Mouse (Mus musculus) heart, embryonic 16.5 days (tissue): Measurements from ENCODE around the gene Urad. TPM values are rescaled to one million over a fixed set of nuclear protein-coding genes. Genes with fewer than 3 reads are reported as not detected.

ENCODE experiments used
- ATAC-seq: fragments of 200-750 bp; cut with Nextera tagmentation; replicated peaks from 2 replicates; pipeline ENCODE4 v1.8.0; 2017; ENCODE audit warnings: moderate number of reproducible peaks; ENCODE audit not compliant: insufficient read depth, low FRiP score; ENCODE audit errors: extremely low read depth
- H3K27ac ChIP-seq: fragments of 300-500 bp; sonication (generic); 2 replicates; pipeline ENCODE4 v1.5.1; 2014; ENCODE audit warnings: mild to moderate bottlenecking, low read length, control low read depth, moderate library complexity
- H3K27me3 ChIP-seq: fragments of 300-500 bp; sonication (generic); 2 replicates; pipeline ENCODE4 v1.6.1; 2014; ENCODE audit warnings: low read length, mixed read lengths; ENCODE audit not compliant: control insufficient read depth, insufficient read depth
- H3K36me3 ChIP-seq: fragments of 300-500 bp; sonication (generic); 2 replicates; pipeline ENCODE4 v1.6.1; 2014; ENCODE audit not compliant: control insufficient read depth, insufficient read depth
- H3K4me1 ChIP-seq: fragments of 300-500 bp; sonication (generic); 2 replicates; pipeline ENCODE4 v1.6.1; 2014; ENCODE audit warnings: low read length, mixed read lengths; ENCODE audit not compliant: control insufficient read depth, insufficient read depth
- H3K4me2 ChIP-seq: fragments of 300-500 bp; sonication (generic); 2 replicates; pipeline ENCODE4 v1.6.1; 2014; ENCODE audit warnings: low read depth, mild to moderate bottlenecking, control low read depth, low read length
- H3K4me3 ChIP-seq: fragments of 300-500 bp; sonication (generic); 2 replicates; pipeline ENCODE4 v1.5.1; 2014; ENCODE audit warnings: mild to moderate bottlenecking, control low read depth, low read length
- H3K9ac ChIP-seq: fragments of 300-500 bp; sonication (generic); 2 replicates; pipeline ENCODE4 v1.6.1; 2014; ENCODE audit warnings: low read length, control low read depth
- H3K9me3 ChIP-seq: fragments of 300-500 bp; sonication (generic); replicated peaks from 2 replicates; pipeline ENCODE4 v1.6.1; 2016; ENCODE audit warnings: low read length; ENCODE audit not compliant: control insufficient read depth
- WGBS: fragments of 180-500 bp; shearing (Covaris S2); extraction: QIAGEN DNeasy Blood & Tissue Kit; methylation state at CpG from one replicate; pipeline ENCODE4 v1.1.7; 2014; 5-methylcytosine and 5-hydroxymethylcytosine counted together
- polyA plus RNA-seq: library from polyadenylated mRNA; unstranded; fragments of >200 nt; fragmentation: Nextera tagmentation; extraction: Ambion mirVana; gene quantifications from 2 replicates; pipeline ENCODE4 v1.2.1, GENCODE M21; 2015

The Urad gene
- not detected in 2 replicates for polyA plus RNA-seq

GRCm38 (mm10) chr5:147322183-147322582, at the start of gene Urad:
Gene Urad (minus strand): TSS chr5:147322440.
- H3K9me3 ChIP-seq = no peaks in the 10 kb centered on the region
- no peak for ATAC-seq
- H3K27ac ChIP-seq = no peak within 1 kb of the TSS
- 69% methylated on average over 8 of the region's 8 CpGs for WGBS
- no peak within 1 kb of the TSS for H3K4me2 ChIP-seq
- H3K4me3 ChIP-seq = no peak within 1 kb of the TSS
- no peaks in the 10 kb centered on the region for H3K36me3 ChIP-seq
- H3K27me3 ChIP-seq = peaks cover 44% of the 10 kb centered on the region
- no peak within 1 kb of the TSS for H3K9ac ChIP-seq
- peaks cover 2% of the 10 kb centered on the region; the same call in 1 of the 2 replicates for H3K4me1 ChIP-seq

- H3K4me2 ChIP-seq = no peak overlapping the region
- H3K9ac ChIP-seq = no peak overlapping the region
- no peak for ATAC-seq
- H3K9me3 ChIP-seq = no peaks in the 10 kb centered on the region
- WGBS = 77% methylated on average over 8 of the region's 8 CpGs
- no peak overlapping the region for H3K27ac ChIP-seq
- no peaks in the 10 kb centered on the region for H3K27me3 ChIP-seq
- H3K4me3 ChIP-seq = no peak overlapping the region
- H3K36me3 ChIP-seq = no peaks in the 10 kb centered on the region
- no peaks in the 10 kb centered on the region for H3K4me1 ChIP-seq
These were observed 48.0 kb upstream of the Urad start for GRCm38 (mm10) chr5:147370276-147370675.

GRCm38 (mm10) chr5:147368221-147368620, 46.0 kb upstream of the Urad start:
- no peak overlapping the region for H3K4me3 ChIP-seq
- ATAC-seq = no peak
- H3K36me3 ChIP-seq = no peaks in the 10 kb centered on the region
- H3K9me3 ChIP-seq = no peaks in the 10 kb centered on the region
- no peak overlapping the region for H3K27ac ChIP-seq
- WGBS = 91% methylated on average over 6 of the region's 6 CpGs
- H3K4me1 ChIP-seq = no peaks in the 10 kb centered on the region
- H3K9ac ChIP-seq = no peak overlapping the region
- H3K4me2 ChIP-seq = no peak overlapping the region
- H3K27me3 ChIP-seq = no peaks in the 10 kb centered on the region

- no peak overlapping the region for H3K27ac ChIP-seq
- ATAC-seq = peak; percentile 43
- no peaks in the 10 kb centered on the region for H3K36me3 ChIP-seq
- no peaks in the 10 kb centered on the region for H3K27me3 ChIP-seq
- 54% methylated on average over 16 of the region's 16 CpGs for WGBS
- H3K9me3 ChIP-seq = no peaks in the 10 kb centered on the region
- no peak overlapping the region for H3K9ac ChIP-seq
- H3K4me2 ChIP-seq = no peak overlapping the region
- no peak overlapping the region for H3K4me3 ChIP-seq
- no peaks in the 10 kb centered on the region for H3K4me1 ChIP-seq
These were observed 43.9 kb upstream of the Urad start for GRCm38 (mm10) chr5:147365995-147366765.

GRCm38 (mm10) chr5:147363054-147363453, 40.8 kb upstream of the Urad start:
- Histone ChIP-seq H3K27ac (no peak overlapping the region), H3K9ac (no peak overlapping the region), H3K4me2 (no peak overlapping the region), H3K4me3 (no peak overlapping the region), H3K9me3 (no peaks in the 10 kb centered on the region), H3K4me1 (no peaks in the 10 kb centered on the region), H3K27me3 (no peaks in the 10 kb centered on the region), H3K36me3 (no peaks in the 10 kb centered on the region)
- no peak for ATAC-seq
- 77% methylated on average over 12 of the region's 12 CpGs for WGBS

- no peak overlapping the region for H3K27ac ChIP-seq
- H3K9me3 ChIP-seq = no peaks in the 10 kb centered on the region
- no peak overlapping the region for H3K9ac ChIP-seq
- H3K27me3 ChIP-seq = no peaks in the 10 kb centered on the region
- ATAC-seq = no peak
- no peak overlapping the region for H3K4me3 ChIP-seq
- WGBS = 78% methylated on average over 11 of the region's 11 CpGs
- H3K4me2 ChIP-seq = no peak overlapping the region
- H3K4me1 ChIP-seq = no peaks in the 10 kb centered on the region
- H3K36me3 ChIP-seq = no peaks in the 10 kb centered on the region
These were observed 36.2 kb upstream of the Urad start for GRCm38 (mm10) chr5:147358481-147358880.

- H3K27me3 ChIP-seq = no peaks in the 10 kb centered on the region
- H3K4me3 ChIP-seq = no peak overlapping the region
- H3K9me3 ChIP-seq = no peaks in the 10 kb centered on the region
- ATAC-seq = no peak
- 44% methylated on average over 3 of the region's 3 CpGs for WGBS
- no peaks in the 10 kb centered on the region for H3K36me3 ChIP-seq
- no peak overlapping the region for H3K9ac ChIP-seq
- H3K4me2 ChIP-seq = no peak overlapping the region
- no peaks in the 10 kb centered on the region for H3K4me1 ChIP-seq
- H3K27ac ChIP-seq = no peak overlapping the region
These were observed 35.3 kb upstream of the Urad start for GRCm38 (mm10) chr5:147357536-147357935.

GRCm38 (mm10) chr5:147356260-147357055, 34.2 kb upstream of the Urad start:
- Histone ChIP-seq H3K36me3 (no peaks in the 10 kb centered on the region), H3K27me3 (no peaks in the 10 kb centered on the region), H3K9ac (no peak overlapping the region), H3K4me3 (no peak overlapping the region), H3K27ac (no peak overlapping the region), H3K9me3 (no peaks in the 10 kb centered on the region), H3K4me1 (no peaks in the 10 kb centered on the region), H3K4me2 (no peak overlapping the region)
- 86% methylated on average over 13 of the region's 13 CpGs for WGBS
- ATAC-seq = no peak

- Histone ChIP-seq H3K9ac (no peak overlapping the region), H3K9me3 (no peaks in the 10 kb centered on the region), H3K4me1 (no peaks in the 10 kb centered on the region), H3K4me3 (no peak overlapping the region), H3K4me2 (no peak overlapping the region), H3K27me3 (no peaks in the 10 kb centered on the region), H3K36me3 (no peaks in the 10 kb centered on the region), H3K27ac (no peak overlapping the region)
- ATAC-seq = no peak
- 52% methylated on average over 3 of the region's 3 CpGs for WGBS
These were observed 33.5 kb upstream of the Urad start for GRCm38 (mm10) chr5:147355788-147356187.
